Mouse (Mus musculus) testis, adult 2 months (tissue): ENCODE measurements around the gene Wnt6.

ENCODE experiments used
- CTCF ChIP-seq: fragments of 200-500 bp; IDR thresholded peaks from 2 replicates; pipeline ENCODE4 v1.5.1; 2012; ENCODE audit warnings: low read depth, mild to moderate bottlenecking, inconsistent platforms, low read length, moderate library complexity; ENCODE audit not compliant: control insufficient read depth, insufficient read depth, insufficient replicate concordance
- POLR2A ChIP-seq: fragments of 200-500 bp; IDR thresholded peaks from 2 replicates; pipeline ENCODE4 v1.6.1; 2012; ENCODE audit warnings: low read depth, mild to moderate bottlenecking, inconsistent platforms, low read length, moderate library complexity; ENCODE audit not compliant: control insufficient read depth

GRCm38 (mm10) chr1:74804211-74804870, 32.6 kb downstream of the Wnt6 start:
- TF ChIP-seq CTCF (no peak), POLR2A (no peak)
